Mouse (Mus musculus): ENCODE measurements around the gene Rps16. TPM values are rescaled to one million over a fixed set of nuclear protein-coding genes. Genes with fewer than 3 reads are reported as not detected.

Gene Rps16
- polyA plus RNA-seq, 1 experiment from 2014 or later = 746 TPM

DNA sequence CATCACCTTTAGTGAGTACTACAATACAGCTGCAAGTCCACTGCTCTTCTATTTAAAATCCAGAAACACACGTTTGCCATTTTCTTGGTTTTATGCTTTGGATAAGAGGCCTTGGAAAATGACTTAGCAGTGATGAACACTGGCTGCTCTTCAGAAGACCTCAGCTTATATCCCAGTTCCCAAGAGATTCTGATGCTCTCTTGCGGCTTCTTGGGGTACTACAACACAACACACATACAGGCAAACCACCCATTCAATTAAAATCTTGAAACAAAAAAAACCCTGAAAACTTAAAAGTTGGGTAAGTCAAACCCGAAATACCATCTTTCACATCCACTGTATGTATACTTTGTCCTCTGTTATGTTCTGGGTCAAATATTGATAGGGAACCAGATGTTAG, 47.5 kb downstream of the Rps16 start:
- Histone ChIP-seq H3K27ac (ENCODE audit: low read depth, low read length) (no peak overlapping the region), H3K9me3 (ENCODE audit: control insufficient read depth, low read length) (no peaks in the 10 kb centered on the region), H3K27me3 (ENCODE audit: control insufficient read depth, insufficient read depth, low read length) (no peaks in the 10 kb centered on the region), H3K4me2 (replicated peaks; ENCODE audit: low read depth, low read length) (no peak overlapping the region), H3K36me3 (ENCODE audit: control insufficient read depth, insufficient read depth, low read length) (peaks cover 12% of the 10 kb centered on the region), H3K4me3 (ENCODE audit: low read depth, low read length) (no peak overlapping the region), H3K4me1 (replicated peaks; ENCODE audit: control insufficient read depth, insufficient read depth, low read length) (no peaks in the 10 kb centered on the region), H3K9ac (ENCODE audit: low read depth, low read length) (no peak overlapping the region)
- 71% methylated on average over 3 of the region's 3 CpGs for WGBS
- DNase-seq (ENCODE audit: low spot score) (peak; percentile 38), ATAC-seq (ENCODE audit: low FRiP score) (no peak)

DNA sequence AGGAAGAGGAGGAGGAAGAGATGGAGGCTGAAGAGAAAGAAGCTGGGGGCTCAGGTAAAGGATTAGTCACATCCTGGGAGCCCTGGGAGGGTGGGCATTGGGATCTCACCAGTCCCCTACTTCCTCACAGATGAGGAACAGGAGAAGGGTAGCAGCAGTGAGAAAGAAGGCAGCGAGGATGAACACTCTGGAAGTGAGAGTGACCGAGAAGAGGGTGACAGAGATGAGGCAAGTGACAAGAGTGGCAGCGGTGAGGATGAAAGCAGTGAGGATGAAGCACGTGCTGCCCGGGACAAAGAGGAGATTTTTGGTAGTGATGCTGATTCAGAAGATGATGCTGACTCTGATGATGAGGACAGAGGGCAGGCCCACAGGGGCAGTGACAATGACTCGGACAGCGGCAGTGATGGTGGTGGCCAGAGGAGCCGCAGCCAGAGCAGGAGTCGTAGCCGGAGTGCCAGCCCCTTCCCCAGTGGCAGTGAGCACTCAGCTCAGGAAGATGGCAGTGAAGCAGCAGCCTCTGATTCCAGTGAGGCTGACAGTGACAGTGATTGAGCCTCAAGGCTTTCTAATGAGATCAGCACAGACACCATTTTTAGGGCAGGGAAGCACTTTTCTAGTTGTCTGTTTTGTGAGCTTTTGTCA, 48.4 kb downstream of the Rps16 start:
- H3K36me3 ChIP-seq (ENCODE audit: control insufficient read depth, insufficient read depth, low read length) = peaks cover 15% of the 10 kb centered on the region

DNA sequence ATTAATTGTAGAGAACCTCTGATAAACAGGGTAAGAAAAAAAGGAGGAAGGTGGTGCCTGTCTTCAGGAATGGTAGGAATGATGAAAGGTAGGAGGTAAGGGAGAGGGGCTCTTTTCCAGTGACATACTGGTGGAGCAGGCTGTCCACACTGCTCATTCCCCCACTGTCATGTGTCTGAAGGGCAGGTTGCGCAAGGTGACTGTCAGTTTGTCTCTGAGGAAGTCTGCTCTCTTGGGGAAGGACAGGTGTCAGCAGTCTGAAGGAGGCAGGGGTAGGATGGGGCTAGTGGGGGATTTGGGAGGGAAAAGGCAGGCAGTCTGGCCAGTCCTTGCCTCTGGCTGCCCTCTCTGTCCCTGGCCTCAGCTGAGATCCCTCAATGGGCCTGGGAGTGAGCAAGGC, 50.6 kb downstream of the Rps16 start:
- Histone ChIP-seq H3K9me3 (ENCODE audit: control insufficient read depth, low read length) (no peaks in the 10 kb centered on the region), H3K4me1 (replicated peaks; ENCODE audit: control insufficient read depth, insufficient read depth, low read length) (no peaks in the 10 kb centered on the region), H3K27ac (ENCODE audit: low read depth, low read length) (no peak overlapping the region), H3K9ac (ENCODE audit: low read depth, low read length) (no peak overlapping the region), H3K27me3 (ENCODE audit: control insufficient read depth, insufficient read depth, low read length) (no peaks in the 10 kb centered on the region), H3K36me3 (ENCODE audit: control insufficient read depth, insufficient read depth, low read length) (peaks cover 17% of the 10 kb centered on the region), H3K4me3 (ENCODE audit: low read depth, low read length) (no peak overlapping the region), H3K4me2 (replicated peaks; ENCODE audit: low read depth, low read length) (no peak overlapping the region)
- 100% methylated on average over 1 of the region's 1 CpGs for WGBS
- DNase-seq (ENCODE audit: low spot score) (no peak), ATAC-seq (ENCODE audit: low FRiP score) (no peak)

More for the DNA sequence above, 48.4 kb downstream of the Rps16 start:
- no peak overlapping the region for H3K4me3 ChIP-seq (ENCODE audit: low read depth, low read length)
- DNase-seq (ENCODE audit: low spot score) = no peak
- H3K27me3 ChIP-seq (ENCODE audit: control insufficient read depth, insufficient read depth, low read length) = no peaks in the 10 kb centered on the region
- no peak overlapping the region for H3K4me2 ChIP-seq (replicated peaks; ENCODE audit: low read depth, low read length)
- ATAC-seq (ENCODE audit: low FRiP score) = no peak
- H3K27ac ChIP-seq (ENCODE audit: low read depth, low read length) = no peak overlapping the region
- H3K9me3 ChIP-seq (ENCODE audit: control insufficient read depth, low read length) = no peaks in the 10 kb centered on the region
- WGBS = 89% methylated on average over 10 of the region's 10 CpGs
- no peaks in the 10 kb centered on the region for H3K4me1 ChIP-seq (replicated peaks; ENCODE audit: control insufficient read depth, insufficient read depth, low read length)
- H3K9ac ChIP-seq (ENCODE audit: low read depth, low read length) = no peak overlapping the region

DNA sequence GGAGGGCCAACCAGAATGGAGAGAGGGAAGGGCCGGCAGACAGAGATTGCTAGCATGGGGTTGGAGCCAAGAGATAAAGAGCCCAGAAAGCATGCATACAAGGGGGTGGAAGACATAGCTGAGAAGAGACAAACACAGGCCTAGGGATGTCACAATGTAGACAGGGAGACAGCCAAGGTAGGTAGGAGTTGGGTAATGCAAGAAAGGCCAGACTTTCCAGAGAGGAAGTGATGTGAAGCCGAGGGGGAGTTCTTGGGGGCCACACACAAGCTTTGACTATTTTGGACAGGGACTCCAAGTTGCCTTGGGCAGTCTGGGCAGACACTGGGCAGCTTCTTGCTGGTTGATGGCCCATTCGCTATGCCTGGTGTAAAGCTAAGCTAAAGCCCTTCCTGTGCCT, 51.5 kb downstream of the Rps16 start:
- no peak overlapping the region for H3K27ac ChIP-seq (ENCODE audit: low read depth, low read length)
- DNase-seq (ENCODE audit: low spot score) = no peak
- no peak overlapping the region for H3K9ac ChIP-seq (ENCODE audit: low read depth, low read length)
- ATAC-seq (ENCODE audit: low FRiP score) = no peak
- no peak overlapping the region for H3K4me2 ChIP-seq (replicated peaks; ENCODE audit: low read depth, low read length)
- H3K9me3 ChIP-seq (ENCODE audit: control insufficient read depth, low read length) = no peaks in the 10 kb centered on the region
- H3K4me3 ChIP-seq (ENCODE audit: low read depth, low read length) = no peak overlapping the region
- no peaks in the 10 kb centered on the region for H3K4me1 ChIP-seq (replicated peaks; ENCODE audit: control insufficient read depth, insufficient read depth, low read length)
- H3K36me3 ChIP-seq (ENCODE audit: control insufficient read depth, insufficient read depth, low read length) = peaks cover 22% of the 10 kb centered on the region
- H3K27me3 ChIP-seq (ENCODE audit: control insufficient read depth, insufficient read depth, low read length) = no peaks in the 10 kb centered on the region
- WGBS = 79% methylated on average over 3 of the region's 3 CpGs

Other genes with a start within 250 kb of the Rps16 start
- 0.05 and 0.07 TPM in 2 replicates for gene 9530053A07Rik, start 221.2 kb upstream of the Rps16 start, polyA plus RNA-seq (2014; fragmentation: Nextera tagmentation; extraction: Ambion mirVana)
- gene Fbl, start 180.9 kb upstream of the Rps16 start, polyA plus RNA-seq (2014; fragmentation: Nextera tagmentation; extraction: Ambion mirVana) = 38.3 and 45.9 TPM in 2 replicates
- 18.1 and 23.5 TPM in 2 replicates for gene Dyrk1b, start 171.2 kb upstream of the Rps16 start, polyA plus RNA-seq (2014; fragmentation: Nextera tagmentation; extraction: Ambion mirVana)
- gene Eid2, start 82.8 kb upstream of the Rps16 start, polyA plus RNA-seq (2014; fragmentation: Nextera tagmentation; extraction: Ambion mirVana) = 7.2 and 12.7 TPM in 2 replicates
- gene Eid2b, start 72.9 kb upstream of the Rps16 start, polyA plus RNA-seq (2014; fragmentation: Nextera tagmentation; extraction: Ambion mirVana) = 17.4 and 19.0 TPM in 2 replicates
- 0.46 and 0.52 TPM in 2 replicates for gene Selenov, start 59.5 kb upstream of the Rps16 start, polyA plus RNA-seq (2014; fragmentation: Nextera tagmentation; extraction: Ambion mirVana)
- 77.4 and 86.1 TPM in 2 replicates for gene Dll3, start 48.4 kb upstream of the Rps16 start, polyA plus RNA-seq (2014; fragmentation: Nextera tagmentation; extraction: Ambion mirVana)
- 189 and 201 TPM in 2 replicates for gene Timm50, start 38.6 kb upstream of the Rps16 start, polyA plus RNA-seq (2014; fragmentation: Nextera tagmentation; extraction: Ambion mirVana)
- 68.0 and 74.9 TPM in 2 replicates for gene Supt5, start 11.9 kb upstream of the Rps16 start, polyA plus RNA-seq (2014; fragmentation: Nextera tagmentation; extraction: Ambion mirVana)
- gene Plekhg2, start 21.9 kb downstream of the Rps16 start, polyA plus RNA-seq (2014; fragmentation: Nextera tagmentation; extraction: Ambion mirVana) = 39.5 and 48.0 TPM in 2 replicates
- gene Zfp36, start 29.6 kb downstream of the Rps16 start, polyA plus RNA-seq (2014; fragmentation: Nextera tagmentation; extraction: Ambion mirVana) = 3.4 and 3.9 TPM in 2 replicates
- gene Med29, start 42.1 kb downstream of the Rps16 start, polyA plus RNA-seq (2014; fragmentation: Nextera tagmentation; extraction: Ambion mirVana) = 47.6 and 49.7 TPM in 2 replicates
- gene Paf1, start 42.3 kb downstream of the Rps16 start, polyA plus RNA-seq (2014; fragmentation: Nextera tagmentation; extraction: Ambion mirVana) = 77.6 and 79.9 TPM in 2 replicates
- gene Gmfg, start 86.8 kb downstream of the Rps16 start, polyA plus RNA-seq (2014; fragmentation: Nextera tagmentation; extraction: Ambion mirVana) = 6.5 and 8.7 TPM in 2 replicates
- 5.8 and 6.6 TPM in 2 replicates for gene Lrfn1, start 101.3 kb downstream of the Rps16 start, polyA plus RNA-seq (2014; fragmentation: Nextera tagmentation; extraction: Ambion mirVana)
- not detected in 2 replicates for gene Ifnl2, start 159.8 kb downstream of the Rps16 start, polyA plus RNA-seq (2014; fragmentation: Nextera tagmentation; extraction: Ambion mirVana)
- not detected in 2 replicates for gene Ifnl3, start 172.2 kb downstream of the Rps16 start, polyA plus RNA-seq (2014; fragmentation: Nextera tagmentation; extraction: Ambion mirVana)
- gene Sycn, start 190.2 kb downstream of the Rps16 start, polyA plus RNA-seq (2014; fragmentation: Nextera tagmentation; extraction: Ambion mirVana) = not detected in 2 replicates
- gene Nccrp1, start 196.6 kb downstream of the Rps16 start, polyA plus RNA-seq (2014; fragmentation: Nextera tagmentation; extraction: Ambion mirVana) = not detected in 2 replicates
- 25.3 and 27.4 TPM in 2 replicates for gene Samd4b, start 247.5 kb downstream of the Rps16 start, polyA plus RNA-seq (2014; fragmentation: Nextera tagmentation; extraction: Ambion mirVana)
- 30.5 and 32.6 TPM in 2 replicates for gene Pak4, start 247.5 kb downstream of the Rps16 start, polyA plus RNA-seq (2014; fragmentation: Nextera tagmentation; extraction: Ambion mirVana)